ENCODE assay signal across 26 mouse cellular contexts in genomic region chr1:26289582-26289981, GRCm38 (mm10).
DNase-seq lines count a peak whose midpoint lies in the region; ATAC-seq and TF ChIP-seq lines count a peak whose summit lies in the region.
"Had no signal": no experiment of that assay in that cellular context is flagged by ENCODE, and none has a peak within 500 bp of the region (broad histone marks: within the 10 kb centered on the region; RNA-seq: fewer than 3 reads in every experiment).

No protein-coding gene starts in this region.

- no peak overlapping the region for H3K4me3 ChIP-seq in forebrain, embryonic 14.5 days (ENCODE audit: low read depth, low read length)
- H3K4me3 ChIP-seq in forebrain, embryonic 10.5 days, result no peak overlapping the region
- no peak overlapping the region for H3K4me3 ChIP-seq in forebrain, postnatal 0 days (ENCODE audit: low read depth, low read length)
- no peak overlapping the region for H3K4me3 ChIP-seq in forebrain, embryonic 11.5 days (ENCODE audit: low read depth, low read length)
- H3K4me3 ChIP-seq: embryonic facial prominence, embryonic 13.5 days; gastrocnemius, adult 2 months; hindbrain, embryonic 12.5 days; hindbrain, embryonic 15.5 days had no signal

- 83% methylated on average over 2 of the region's 2 CpGs for WGBS in forebrain, embryonic 14.5 days
- 97% methylated on average over 2 of the region's 2 CpGs for WGBS in forebrain, embryonic 10.5 days
- 76% methylated on average over 2 of the region's 2 CpGs for WGBS in forebrain, postnatal 0 days
- WGBS in forebrain, embryonic 11.5 days, result 91% methylated on average over 2 of the region's 2 CpGs

- H3K36me3 ChIP-seq in forebrain, embryonic 14.5 days (ENCODE audit: control insufficient read depth, insufficient read depth, low read length), result no peaks in the 10 kb centered on the region
- no peaks in the 10 kb centered on the region for H3K36me3 ChIP-seq in forebrain, embryonic 10.5 days (replicated peaks)
- no peaks in the 10 kb centered on the region for H3K36me3 ChIP-seq in forebrain, postnatal 0 days (ENCODE audit: insufficient read depth)
- no peaks in the 10 kb centered on the region for H3K36me3 ChIP-seq in forebrain, embryonic 11.5 days (ENCODE audit: control insufficient read depth, insufficient read depth, low read length)
- H3K36me3 ChIP-seq: embryonic facial prominence, embryonic 13.5 days; G1E; hindbrain, embryonic 12.5 days; hindbrain, embryonic 15.5 days had no signal

- no peaks in the 10 kb centered on the region for H3K4me1 ChIP-seq in forebrain, embryonic 14.5 days (ENCODE audit: control insufficient read depth, insufficient read depth, low read length)
- no peaks in the 10 kb centered on the region for H3K4me1 ChIP-seq in forebrain, embryonic 10.5 days
- no peaks in the 10 kb centered on the region for H3K4me1 ChIP-seq in forebrain, postnatal 0 days (ENCODE audit: insufficient read depth)
- no peaks in the 10 kb centered on the region for H3K4me1 ChIP-seq in forebrain, embryonic 11.5 days (replicated peaks; ENCODE audit: control insufficient read depth, insufficient read depth, low read length)
- H3K4me1 ChIP-seq: embryonic facial prominence, embryonic 13.5 days; hindbrain, embryonic 12.5 days; hindbrain, embryonic 15.5 days had no signal

- no peak overlapping the region for H3K9ac ChIP-seq in forebrain, embryonic 14.5 days (ENCODE audit: low read length)
- no peak overlapping the region for H3K9ac ChIP-seq in forebrain, postnatal 0 days
- no peak overlapping the region for H3K9ac ChIP-seq in forebrain, embryonic 11.5 days (ENCODE audit: low read length)
- H3K9ac ChIP-seq: embryonic facial prominence, embryonic 13.5 days; hindbrain, embryonic 12.5 days; hindbrain, embryonic 15.5 days had no signal

- no peak for TF ChIP-seq CTCF in forebrain, postnatal 0 days (IDR thresholded peaks at IDR 0.05; ENCODE audit: low read depth)

- ATAC-seq in forebrain, embryonic 14.5 days, result peak; percentile 55; the same call in 1 of the 2 replicates
- no peak for ATAC-seq in forebrain, postnatal 0 days
- ATAC-seq in forebrain, embryonic 11.5 days (replicated peaks; ENCODE audit: low FRiP score), result no peak
- ATAC-seq: intestine, postnatal 0 days; Patski had no signal

- H3K9me3 ChIP-seq in forebrain, embryonic 14.5 days (replicated peaks; ENCODE audit: control insufficient read depth, low read length), result no peaks in the 10 kb centered on the region
- no peaks in the 10 kb centered on the region for H3K9me3 ChIP-seq in forebrain, embryonic 10.5 days
- no peaks in the 10 kb centered on the region for H3K9me3 ChIP-seq in forebrain, postnatal 0 days (ENCODE audit: low read length)
- H3K9me3 ChIP-seq in forebrain, embryonic 11.5 days (ENCODE audit: control insufficient read depth, low read length), result no peaks in the 10 kb centered on the region
- H3K9me3 ChIP-seq: embryonic facial prominence, embryonic 13.5 days; G1E; hindbrain, embryonic 12.5 days; hindbrain, embryonic 15.5 days had no signal

- no peaks in the 10 kb centered on the region for H3K27me3 ChIP-seq in forebrain, embryonic 14.5 days (replicated peaks; ENCODE audit: control insufficient read depth, insufficient read depth, low read length)
- no peaks in the 10 kb centered on the region for H3K27me3 ChIP-seq in forebrain, embryonic 10.5 days (ENCODE audit: poor library complexity, severe bottlenecking)
- H3K27me3 ChIP-seq in forebrain, postnatal 0 days (ENCODE audit: insufficient read depth, low read length), result no peaks in the 10 kb centered on the region
- no peaks in the 10 kb centered on the region for H3K27me3 ChIP-seq in forebrain, embryonic 11.5 days (ENCODE audit: control insufficient read depth, insufficient read depth, low read length)
- H3K27me3 ChIP-seq: CH12.LX; embryonic facial prominence, embryonic 13.5 days; hindbrain, embryonic 12.5 days; hindbrain, embryonic 15.5 days; Patski had no signal

- peak; percentile 39 for DNase-seq in forebrain, embryonic 14.5 days (ENCODE audit: low spot score)
- no peak for DNase-seq in forebrain, embryonic 10.5 days (ENCODE audit: extremely low spot score, low spot score)
- peak; percentile 10 for DNase-seq in forebrain, postnatal 0 days
- DNase-seq in forebrain, embryonic 11.5 days (ENCODE audit: low spot score), result no peak
- DNase-seq in right cerebral cortex, adult 18-20 months, result peak; percentile 9
- no peak for DNase-seq in right cerebral cortex, postnatal 25 days
- DNase-seq in telencephalon, adult 2 months (ENCODE audit: low read depth, low spot score), result peak; percentile 35
- DNase-seq in kidney, adult 11 months, result no peak
- DNase-seq: adrenal gland, adult 2 months; adrenal gland, postnatal 14 days; B cell, adult 2 months; cerebellum, adult 18-20 months; cerebellum, adult 9-10 months; cerebellum, postnatal 25 days; gastrocnemius, adult 2 months; gastrocnemius, postnatal 14 days; heart, adult 11 months; kidney, adult 8-10 months had no signal

- H3K27ac ChIP-seq in forebrain, embryonic 14.5 days (ENCODE audit: low read depth, low read length), result no peak overlapping the region
- H3K27ac ChIP-seq in forebrain, embryonic 10.5 days, result no peak overlapping the region
- H3K27ac ChIP-seq in forebrain, postnatal 0 days (ENCODE audit: low read depth, low read length), result no peak overlapping the region
- H3K27ac ChIP-seq in forebrain, embryonic 11.5 days (ENCODE audit: low read depth, low read length), result no peak overlapping the region
- H3K27ac ChIP-seq: embryonic facial prominence, embryonic 13.5 days; gastrocnemius, adult 2 months; hindbrain, embryonic 12.5 days; hindbrain, embryonic 15.5 days had no signal

- H3K4me2 ChIP-seq in forebrain, embryonic 14.5 days (ENCODE audit: low read length), result no peak overlapping the region
- no peak overlapping the region for H3K4me2 ChIP-seq in forebrain, postnatal 0 days (ENCODE audit: low read depth)
- no peak overlapping the region for H3K4me2 ChIP-seq in forebrain, embryonic 11.5 days (ENCODE audit: low read depth, low read length, severe bottlenecking)
- H3K4me2 ChIP-seq: embryonic facial prominence, embryonic 13.5 days; heart, embryonic 11.5 days; hindbrain, embryonic 12.5 days; hindbrain, embryonic 15.5 days had no signal

Comparison
In these comparisons a context has a peak if more than half of its experiments do, and no peak if none do; other contexts are left out.
1. DNase-seq: peak in forebrain, embryonic 14.5 days (single experiment), forebrain, postnatal 0 days (single experiment), right cerebral cortex, adult 18-20 months (single experiment) and telencephalon, adult 2 months (single experiment); none in forebrain, embryonic 10.5 days (single experiment), forebrain, embryonic 11.5 days (single experiment), right cerebral cortex, postnatal 25 days (single experiment) and kidney, adult 11 months (single experiment).